Mouse (Mus musculus) heart, postnatal 4 days (tissue): ENCODE results near the gene Eno1. TPM values are rescaled to one million over a fixed set of nuclear protein-coding genes. Genes with fewer than 3 reads are reported as not detected.
A peak's percentile ranks its signal among the peaks of the same experiment; 100 is the strongest.

Experiments
- DNase-seq: peaks from one replicate; pipeline ENCODE4 v3.0.0; 2021
- total RNA-seq, 2 experiments: library from RNA; stranded (reverse); gene quantifications; 2 replicates each; pipeline ENCODE4 v1.2.3; 2021

Gene Eno1
- total RNA-seq, result 100 to 1,000 TPM; 303 to 307 TPM

DNA sequence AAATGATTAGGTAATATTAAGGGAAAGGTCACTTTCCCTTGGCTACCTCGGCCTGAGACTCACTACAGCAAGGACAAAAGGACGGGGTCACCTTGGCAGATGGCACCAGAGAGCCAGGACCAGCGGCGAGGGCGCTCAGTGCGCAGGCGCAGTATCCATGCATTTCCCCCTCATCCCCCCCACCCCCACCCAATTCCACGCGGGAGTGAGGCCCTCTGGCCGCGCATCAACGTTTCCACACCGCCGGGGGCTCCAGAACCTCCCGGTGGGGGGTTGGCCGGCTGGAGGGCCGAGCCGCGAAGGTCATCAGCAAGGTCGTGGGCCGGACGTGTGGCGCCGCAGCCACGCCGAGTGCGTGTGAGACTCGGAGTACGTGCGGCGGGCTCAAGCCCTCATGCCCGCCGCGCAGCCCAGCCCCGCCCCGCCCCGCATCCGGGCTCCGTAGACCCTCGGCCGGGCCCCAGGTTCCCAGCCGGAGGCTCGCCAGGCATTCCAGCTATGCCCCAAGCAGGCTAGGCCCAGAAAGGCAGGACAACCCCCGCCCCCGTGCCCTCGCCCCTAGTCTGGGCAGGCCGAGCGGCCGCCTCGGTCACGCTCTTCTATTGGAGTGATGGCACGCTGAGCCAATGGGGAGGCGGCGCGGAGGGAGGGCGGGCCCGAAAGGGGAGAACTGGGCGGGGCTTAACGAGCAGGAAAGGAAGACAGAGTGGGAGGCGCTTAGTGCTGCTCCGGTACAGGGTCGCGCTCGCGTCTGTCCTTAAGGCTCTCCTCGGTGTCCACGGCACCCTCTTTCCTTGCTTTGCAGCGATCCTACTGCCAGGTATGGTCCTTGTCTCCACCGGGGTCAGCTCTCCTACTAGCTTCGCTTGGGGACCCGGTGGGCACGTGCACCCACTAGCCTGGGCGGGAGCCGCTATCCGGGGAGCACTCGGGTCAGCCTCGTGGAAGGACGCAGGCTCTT is at the start of gene Eno1:
Gene Eno1 (plus strand): TSS at position 201 of the 961 bp plus-strand sequence.
- peak; percentile 99 for DNase-seq

DNA sequence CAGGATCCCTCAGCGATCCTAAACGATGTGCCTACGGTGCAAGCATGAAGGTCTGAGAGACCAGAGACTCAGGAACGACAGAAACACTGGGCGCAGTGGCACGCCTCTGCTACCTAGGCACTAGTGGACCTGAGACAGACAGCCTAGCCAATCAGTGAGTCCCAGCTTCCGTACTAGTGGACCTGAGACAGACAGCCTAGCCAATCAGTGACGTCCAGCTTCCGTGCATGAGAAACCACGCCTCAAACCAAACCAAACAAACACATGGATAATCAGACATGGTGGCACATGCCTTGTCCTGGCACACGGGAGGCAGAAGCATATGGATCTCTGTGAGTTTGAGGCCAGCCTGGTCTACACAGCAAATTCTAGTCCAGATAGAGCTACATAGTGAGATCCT is 48.3 kb upstream of the Eno1 start:
- DNase-seq, result no peak

DNA sequence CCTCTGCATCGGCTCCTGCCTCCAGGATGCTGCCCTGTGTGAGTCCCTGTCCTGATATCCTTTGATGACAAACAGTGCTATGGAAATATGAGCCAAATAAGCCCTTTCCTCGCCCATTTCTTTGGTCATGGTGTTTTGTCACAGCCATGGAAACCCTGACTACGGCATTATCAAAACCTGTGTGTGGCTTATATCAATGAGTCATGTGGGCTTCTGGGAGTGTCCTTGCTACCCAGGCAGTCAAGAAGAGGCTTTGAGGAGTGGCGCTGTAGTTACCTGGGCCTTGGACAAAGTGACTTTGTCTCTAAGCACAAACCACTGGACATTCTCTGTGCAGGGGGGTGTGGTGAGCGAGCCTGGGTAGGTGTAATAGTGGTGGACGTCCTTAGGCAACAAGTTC is 44.3 kb upstream of the Eno1 start:
- DNase-seq, result no peak

DNA sequence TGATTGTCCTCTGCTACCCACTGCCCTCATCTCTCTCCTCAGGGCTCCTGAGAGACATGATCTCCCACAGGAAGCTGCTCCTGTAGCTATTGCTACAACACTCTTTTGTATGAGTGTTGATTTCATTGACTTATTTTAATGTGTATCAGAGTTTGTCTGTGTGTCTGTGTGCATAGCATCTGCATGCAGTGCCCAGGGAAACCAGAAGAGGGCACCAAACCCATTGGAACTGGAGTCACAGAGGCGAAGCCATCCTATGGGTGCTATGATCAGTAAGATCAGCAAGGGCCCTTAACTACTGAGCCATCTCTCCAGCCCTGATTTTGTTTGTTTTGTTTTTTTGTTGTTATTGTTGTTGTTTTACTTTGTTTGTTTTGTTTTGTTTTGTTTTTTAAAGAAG is 42.6 kb upstream of the Eno1 start:
- DNase-seq, result peak; percentile 67

DNA sequence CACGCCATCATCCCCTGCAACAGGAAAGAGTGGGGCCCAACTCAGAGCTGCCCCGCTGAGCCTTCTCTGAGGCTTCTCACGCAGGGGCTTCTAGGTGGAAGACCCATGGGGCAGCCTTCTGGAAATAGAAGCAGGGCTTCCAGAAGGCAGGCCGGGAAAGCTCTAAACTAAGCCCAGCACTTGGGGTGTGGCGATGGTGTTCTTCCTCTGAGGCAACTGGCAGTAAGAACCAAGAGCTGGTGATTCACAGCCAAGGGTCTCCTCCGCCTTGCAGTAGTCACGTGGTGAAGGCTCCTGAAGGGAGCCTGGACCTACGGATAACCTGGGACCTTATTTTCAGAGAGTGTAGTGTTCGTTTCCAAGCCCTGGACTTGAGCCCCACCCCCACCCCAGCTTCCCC is 38.3 kb upstream of the Eno1 start:
- DNase-seq, result no peak

DNA sequence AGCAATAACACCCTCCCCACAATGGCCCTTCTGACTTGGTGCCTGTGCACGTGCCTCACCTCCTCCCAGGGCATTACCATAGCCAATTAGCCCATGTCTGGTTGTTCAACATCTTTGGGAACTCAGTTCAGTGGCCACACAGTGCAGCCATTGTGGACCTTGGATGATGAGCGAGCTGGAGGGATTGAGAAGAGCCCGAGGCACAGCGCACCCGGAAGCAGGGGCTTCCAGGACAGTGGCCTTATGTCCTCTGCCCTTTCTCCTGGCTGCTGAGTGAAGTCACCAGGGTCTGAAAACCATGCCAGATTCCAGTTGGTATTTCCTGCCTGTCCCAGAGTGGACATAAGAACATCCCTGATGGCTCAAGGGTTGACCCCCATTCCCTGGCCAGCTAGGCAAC is 35.3 kb upstream of the Eno1 start, which contains the start of gene Car6:
Gene Car6 (minus strand): TSS at position 101 of the 400 bp plus-strand sequence.
- no peak for DNase-seq

DNA sequence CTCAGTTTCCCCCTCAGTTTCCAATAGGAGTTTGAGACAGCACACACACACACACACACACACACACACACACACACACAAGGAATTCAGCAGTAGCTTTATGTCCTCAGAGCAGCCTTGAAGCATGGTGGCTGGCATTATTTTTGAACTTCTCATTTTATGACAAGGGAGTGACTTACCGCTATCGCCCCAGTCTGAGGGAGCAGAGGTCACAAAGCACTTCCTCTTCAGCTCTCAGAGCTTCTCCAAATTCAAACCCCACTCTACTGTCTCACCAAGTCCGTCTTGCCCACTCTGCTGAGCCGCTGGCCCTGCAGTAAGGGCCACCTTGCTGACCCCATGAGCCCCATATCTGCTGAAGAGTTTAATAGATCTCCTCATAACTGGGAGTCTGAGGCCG is 33.8 kb upstream of the Eno1 start:
- no peak for DNase-seq

DNA sequence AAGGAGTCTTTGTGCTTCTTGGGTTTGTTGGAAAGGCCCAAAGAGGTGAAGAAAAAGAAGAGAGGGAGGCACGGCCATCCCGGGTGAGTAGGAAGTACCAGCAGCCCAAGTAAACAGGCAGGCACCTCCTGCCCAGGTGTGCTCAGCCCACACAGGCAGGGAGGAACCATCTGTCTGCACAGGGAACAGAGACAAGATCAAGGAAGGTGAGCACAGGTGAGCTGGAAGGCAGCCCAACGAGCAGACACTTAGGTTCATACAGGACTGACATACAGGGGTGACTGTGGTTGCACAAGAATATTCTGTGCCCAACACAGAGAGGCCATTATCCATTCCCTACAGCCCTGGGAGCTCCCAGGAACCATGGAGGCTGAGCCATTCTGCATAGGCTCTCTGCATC is 31.6 kb upstream of the Eno1 start:
- no peak for DNase-seq

DNA sequence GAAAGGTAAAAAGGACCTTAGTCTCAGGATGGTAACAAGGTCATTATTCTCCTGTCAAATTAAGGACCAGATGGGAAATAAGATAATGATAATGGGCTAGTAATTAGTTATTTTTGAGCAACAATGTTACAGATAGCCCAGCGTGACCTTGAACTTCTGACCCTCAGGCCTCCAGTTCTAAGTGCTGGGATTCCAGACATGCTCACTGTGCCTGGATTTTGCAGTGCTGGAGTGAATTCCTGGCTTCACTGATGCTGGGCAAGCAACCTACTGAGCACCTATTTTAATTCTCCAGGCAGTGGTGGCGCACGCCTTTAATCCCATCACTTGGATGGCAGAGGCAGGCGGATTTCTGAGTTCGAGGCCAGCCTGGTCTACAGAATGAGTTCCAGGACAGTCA is 26.8 kb upstream of the Eno1 start:
- DNase-seq, result no peak

DNA sequence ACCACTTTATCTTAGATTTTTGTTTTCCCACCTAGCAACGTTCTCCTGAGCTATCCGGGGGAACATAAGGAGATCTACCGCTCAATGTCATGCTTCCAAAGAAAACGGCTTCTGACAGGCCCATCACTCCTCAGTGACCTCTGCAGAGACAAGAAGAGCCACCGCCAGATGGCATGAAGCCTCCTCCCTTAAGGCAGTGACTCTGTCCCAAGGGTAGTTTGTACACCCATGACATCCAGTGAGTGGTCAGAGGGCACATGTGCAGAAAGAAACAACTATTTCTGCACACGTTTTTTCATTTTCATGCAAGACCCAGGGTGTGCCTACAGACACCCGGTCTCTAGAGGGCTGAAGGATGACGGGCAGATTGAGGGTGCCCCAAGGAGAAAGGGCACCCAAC is 26.2 kb upstream of the Eno1 start:
- DNase-seq, result no peak

DNA sequence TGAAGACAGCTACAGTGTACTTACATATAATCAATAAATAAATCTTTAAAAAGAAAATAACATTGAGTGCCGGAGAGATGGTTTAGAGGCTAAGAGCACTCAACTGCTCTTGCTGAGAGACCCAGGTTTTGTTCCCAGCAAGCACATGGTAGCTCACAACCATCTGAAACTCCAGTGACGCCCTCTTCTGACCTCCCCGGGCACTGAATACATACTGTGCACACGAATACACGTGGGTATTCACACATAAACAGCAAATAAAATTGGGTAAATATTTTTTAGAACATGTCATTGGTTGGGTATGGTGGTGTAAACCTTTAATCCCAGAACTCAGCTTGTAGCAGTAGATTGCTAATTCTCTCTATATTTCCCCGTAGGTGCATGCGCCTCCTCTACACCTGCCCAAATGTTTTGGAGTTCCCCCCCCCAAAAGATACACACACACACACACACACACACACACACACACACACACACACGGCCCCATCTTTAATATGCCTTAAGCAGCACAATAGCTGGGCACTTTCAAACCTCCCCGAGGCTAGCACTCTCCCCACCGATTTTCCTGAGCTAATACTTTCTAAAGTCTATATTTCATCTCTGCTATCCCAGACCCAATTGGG is 24.5 kb upstream of the Eno1 start:
- DNase-seq, result no peak

DNA sequence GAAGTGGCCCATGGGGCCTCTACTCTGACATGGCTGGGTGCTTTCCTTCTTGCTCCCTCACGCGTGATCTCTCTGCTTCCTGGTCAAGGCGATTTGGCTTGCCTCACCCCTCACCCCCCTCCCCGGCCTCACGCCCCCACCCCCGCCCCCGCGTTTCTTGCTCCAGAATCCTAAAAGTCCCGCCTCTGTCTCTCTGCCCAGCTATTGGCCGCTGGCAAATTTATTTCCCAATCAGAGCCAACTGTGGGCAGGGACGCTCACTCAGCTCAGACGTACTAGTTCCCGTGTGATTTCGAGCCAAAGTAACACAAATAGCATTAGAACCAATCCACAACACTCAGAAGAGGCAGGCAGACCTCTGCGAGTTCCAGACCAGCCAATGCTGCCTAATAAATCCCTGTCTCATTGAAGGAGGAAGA is 24.0 kb upstream of the Eno1 start:
- peak; percentile 54 for DNase-seq

DNA sequence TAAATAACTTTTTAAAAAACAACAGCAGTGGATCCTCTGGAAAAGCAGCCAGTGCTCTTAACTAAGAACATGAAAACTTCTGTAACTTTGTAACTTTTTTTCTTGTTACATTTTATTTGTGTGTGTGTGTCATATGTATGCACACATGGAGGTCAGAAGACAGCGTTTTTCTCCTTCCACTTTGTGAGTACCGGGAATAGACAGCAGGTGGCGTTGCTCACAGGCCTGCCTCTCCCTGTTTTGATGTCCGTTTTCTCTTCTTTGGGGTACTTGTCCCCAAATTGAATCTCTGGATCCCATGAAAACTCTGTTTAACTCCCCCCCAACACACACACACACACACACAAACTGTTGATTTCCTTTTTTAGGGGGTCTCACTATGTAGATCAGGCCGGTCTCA is 22.6 kb upstream of the Eno1 start:
- no peak for DNase-seq

DNA sequence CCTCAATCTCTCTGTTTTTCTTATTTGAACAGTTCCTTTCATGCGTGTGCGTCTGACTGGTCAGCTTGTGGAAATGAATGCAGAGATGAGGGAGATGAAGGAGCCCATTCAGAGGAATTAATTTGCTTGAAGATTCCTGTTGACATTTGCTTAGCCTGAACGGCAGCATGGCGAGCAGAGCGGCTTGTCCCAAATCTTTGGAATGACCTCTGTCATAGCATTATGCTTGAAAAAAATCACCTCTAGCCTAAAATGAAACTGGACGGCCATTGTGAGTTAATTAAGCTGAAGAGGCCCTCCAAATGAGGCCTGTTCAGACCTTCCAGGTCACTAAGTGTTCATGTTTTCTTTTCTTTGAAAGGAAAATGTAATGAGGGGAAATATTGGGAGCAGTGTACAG is 20.1 kb upstream of the Eno1 start:
- no peak for DNase-seq

DNA sequence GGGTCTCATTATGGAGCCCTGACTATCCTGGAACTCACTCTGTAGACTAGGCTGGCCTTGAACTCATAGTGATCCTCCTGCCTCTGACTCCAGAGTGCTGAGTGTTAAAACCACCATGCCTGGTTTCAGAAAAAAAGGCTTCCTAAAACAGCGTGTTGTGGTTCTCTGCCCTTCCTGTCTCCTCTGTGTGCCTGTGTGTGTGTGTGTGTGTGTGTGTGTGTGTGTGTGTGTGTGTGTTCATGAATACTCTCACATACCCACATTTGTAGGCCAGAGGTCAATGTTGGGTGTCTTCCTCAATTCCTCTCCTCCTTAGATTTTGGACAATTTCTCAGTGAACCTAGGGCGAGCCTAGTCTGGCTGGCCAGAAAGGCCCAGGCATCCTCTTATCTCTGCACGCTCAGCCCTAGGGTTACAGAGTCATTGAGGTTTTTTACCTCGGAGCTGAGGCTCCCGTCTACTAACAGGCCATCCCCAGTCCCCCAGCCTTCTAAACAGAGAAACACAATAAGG is 19.4 kb upstream of the Eno1 start:
- DNase-seq, result no peak

DNA sequence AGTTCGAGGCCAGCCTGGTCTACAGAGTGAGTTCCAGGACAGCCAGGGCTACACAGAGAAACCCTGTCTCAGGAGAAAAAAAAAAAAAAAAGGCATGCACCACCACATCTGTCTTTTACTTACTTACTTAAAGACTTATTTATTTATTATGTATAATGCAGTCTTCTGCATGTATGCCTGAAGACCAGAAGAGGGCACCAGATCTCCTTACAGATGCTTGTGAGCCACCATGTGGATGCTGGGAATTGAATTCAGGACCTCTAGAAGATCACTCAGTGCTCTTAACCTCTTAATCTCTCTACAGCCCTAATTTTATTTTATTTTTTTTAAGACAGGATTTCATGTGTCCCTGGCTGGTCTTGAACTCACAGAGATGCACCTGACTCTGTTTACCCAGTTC is 18.6 kb upstream of the Eno1 start:
- DNase-seq, result no peak

DNA sequence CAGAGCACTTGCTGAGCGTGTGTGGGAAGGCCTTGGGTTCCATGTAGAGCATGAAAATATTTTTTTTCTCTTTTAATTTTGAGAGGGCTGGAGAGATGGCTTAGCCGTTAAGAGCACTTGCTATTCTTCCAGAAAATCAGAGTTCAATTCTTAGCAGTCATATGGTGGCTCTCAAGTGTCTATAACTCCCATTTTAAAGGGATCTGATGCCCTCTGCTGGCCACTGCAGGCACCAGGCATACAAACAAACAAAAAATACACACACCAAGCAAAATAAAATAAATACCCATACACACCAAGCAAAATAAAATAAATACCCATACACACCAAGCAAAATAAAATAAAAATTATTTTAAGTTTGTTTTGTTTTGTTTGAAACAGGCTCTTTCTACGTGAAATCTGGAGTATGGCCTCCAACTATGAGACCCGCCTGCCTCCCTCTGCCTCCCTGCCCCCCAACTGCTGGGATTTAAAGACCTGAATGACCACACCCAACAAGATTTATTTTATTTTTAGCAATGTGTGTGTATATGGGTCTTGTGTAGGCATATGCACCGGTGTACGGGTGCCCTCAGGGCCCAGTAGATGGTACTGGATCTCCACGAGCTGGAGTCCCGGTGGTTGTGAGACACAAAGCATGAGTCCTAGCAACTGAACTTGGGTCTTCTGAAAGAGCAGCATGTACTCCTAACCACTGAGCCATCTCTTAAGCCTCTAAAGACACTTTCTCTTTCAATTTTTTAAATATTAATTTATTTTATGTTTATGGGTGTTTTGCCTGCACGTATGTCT is 16.8 kb upstream of the Eno1 start:
- DNase-seq, result peak; percentile 71

DNA sequence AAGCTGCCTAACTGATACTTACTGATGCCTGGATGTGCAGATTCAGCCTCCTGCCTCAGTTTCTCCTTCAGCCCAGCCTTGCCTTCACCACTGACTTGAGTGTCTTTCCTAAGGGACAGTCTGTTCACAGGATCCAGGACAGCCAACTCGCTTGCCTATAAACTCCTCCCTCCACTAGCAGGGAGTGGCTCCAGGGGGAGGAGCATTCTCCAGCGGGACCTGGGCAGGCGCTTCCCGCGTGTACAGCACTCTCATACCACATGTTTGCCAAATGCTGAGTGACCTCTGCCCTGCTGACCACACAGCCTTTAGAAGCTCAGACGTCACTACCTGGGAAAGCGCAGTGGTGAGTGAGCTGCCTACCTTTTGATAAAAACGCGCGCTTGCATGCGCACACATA is 15.9 kb upstream of the Eno1 start:
- peak; percentile 37 for DNase-seq

DNA sequence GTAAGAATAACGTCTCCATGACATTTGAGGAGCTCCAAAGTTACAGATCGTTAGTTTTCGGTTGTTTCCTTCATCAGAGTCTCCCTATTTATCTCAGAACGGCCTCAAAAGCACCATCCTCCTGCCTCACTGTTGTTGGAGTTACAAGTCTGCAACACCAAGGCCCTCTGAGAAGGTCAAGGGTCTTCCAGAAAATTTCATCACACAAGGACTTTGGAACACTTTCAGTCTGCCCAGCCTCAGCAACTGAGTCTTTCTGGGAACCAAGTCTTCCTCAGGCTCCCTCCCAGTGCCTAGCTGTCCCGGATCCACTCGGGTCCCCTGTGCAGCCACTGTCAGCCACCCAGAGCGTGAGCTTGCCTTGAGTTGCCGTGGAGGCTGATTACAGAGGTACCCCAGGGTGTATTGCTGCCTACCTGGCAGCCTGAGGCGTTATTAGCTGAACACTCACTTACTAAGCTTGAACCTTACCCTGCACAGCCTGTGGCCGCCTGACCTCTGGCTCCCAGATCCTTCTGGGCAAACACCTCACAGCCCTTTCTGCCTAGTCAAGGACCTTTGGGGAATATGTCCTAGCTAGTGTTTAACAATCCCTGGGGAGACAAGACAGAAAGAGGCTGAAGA is 15.4 kb upstream of the Eno1 start:
- no peak for DNase-seq

DNA sequence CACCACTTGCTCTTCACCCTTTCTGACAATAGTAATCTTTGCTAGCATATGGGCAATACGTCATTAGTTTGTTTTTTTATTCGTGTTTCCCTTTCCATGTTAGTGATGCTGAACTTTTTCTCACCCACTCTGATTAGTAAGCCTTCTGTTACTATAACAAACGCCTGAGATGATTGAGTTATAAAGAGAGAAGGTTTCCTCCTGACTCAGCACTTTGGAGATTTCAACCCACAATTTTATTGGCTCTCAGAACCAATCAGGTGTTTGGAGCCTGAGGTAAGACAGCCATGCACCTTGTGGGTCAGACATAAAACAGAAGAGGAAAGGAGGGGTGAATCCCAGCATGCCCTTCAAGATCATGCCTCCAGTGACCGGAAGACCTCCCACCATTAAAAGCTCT is 12.7 kb upstream of the Eno1 start:
- DNase-seq, result no peak

DNA sequence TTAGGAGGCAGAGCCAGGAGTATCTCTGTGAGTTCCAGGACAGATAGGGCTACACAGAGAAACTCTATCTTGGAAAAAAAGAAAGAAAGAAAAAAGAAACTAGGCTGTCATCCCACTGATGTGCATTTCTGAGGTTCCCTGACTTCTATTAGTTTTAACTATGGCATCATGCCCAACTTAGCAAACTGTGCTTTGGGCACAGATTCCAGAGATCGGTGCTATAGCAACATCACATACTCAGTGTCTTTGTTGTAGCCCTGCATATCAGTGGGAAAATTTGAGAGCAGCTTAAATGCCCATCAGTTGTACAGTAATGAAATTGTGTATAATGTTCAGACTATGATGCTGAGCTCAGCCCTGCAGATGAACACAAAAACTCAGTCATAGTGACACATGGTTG is 10.8 kb upstream of the Eno1 start:
- DNase-seq, result no peak
